Mouse (Mus musculus) left cerebral cortex, adult 2 months (tissue): ENCODE results near the gene 2310033P09Rik. TPM values are rescaled to one million over a fixed set of nuclear protein-coding genes. Genes with fewer than 3 reads are reported as not detected.

Experiments used
- DNase-seq, 2 experiments: peaks; one replicate each; pipeline ENCODE4 v3.0.0; 2021 to 2022; ENCODE audit warnings: low spot score in 2 of 2, mixed read lengths in 1 of 2; ENCODE audit errors: extremely low spot score in 1 of 2
- H3K27ac ChIP-seq: fragments of 200-600 bp; 2 replicates; pipeline ENCODE4 v1.8.1; 2022
- H3K4me3 ChIP-seq: fragments of 200-600 bp; 2 replicates; pipeline ENCODE4 v1.8.1; 2022
- CTCF ChIP-seq: fragments of 200-600 bp; IDR thresholded peaks from 2 replicates; pipeline ENCODE4 v1.8.1; 2022; ENCODE audit warnings: antibody characterized with exemption, mild to moderate bottlenecking, moderate library complexity
- intact Hi-C: fragments of 180-260 bp; cut with DNase I; formaldehyde crosslinking; loops from one replicate; pipeline ENCODE4 v1.15.1; 2025
- total RNA-seq, 2 experiments: library from RNA; stranded (reverse); gene quantifications; 2 replicates each; pipeline ENCODE4 v1.2.3; 2021

Gene 2310033P09Rik
- total RNA-seq, 2 experiments from 2014 or later = 21.0 to 23.6 TPM

DNA sequence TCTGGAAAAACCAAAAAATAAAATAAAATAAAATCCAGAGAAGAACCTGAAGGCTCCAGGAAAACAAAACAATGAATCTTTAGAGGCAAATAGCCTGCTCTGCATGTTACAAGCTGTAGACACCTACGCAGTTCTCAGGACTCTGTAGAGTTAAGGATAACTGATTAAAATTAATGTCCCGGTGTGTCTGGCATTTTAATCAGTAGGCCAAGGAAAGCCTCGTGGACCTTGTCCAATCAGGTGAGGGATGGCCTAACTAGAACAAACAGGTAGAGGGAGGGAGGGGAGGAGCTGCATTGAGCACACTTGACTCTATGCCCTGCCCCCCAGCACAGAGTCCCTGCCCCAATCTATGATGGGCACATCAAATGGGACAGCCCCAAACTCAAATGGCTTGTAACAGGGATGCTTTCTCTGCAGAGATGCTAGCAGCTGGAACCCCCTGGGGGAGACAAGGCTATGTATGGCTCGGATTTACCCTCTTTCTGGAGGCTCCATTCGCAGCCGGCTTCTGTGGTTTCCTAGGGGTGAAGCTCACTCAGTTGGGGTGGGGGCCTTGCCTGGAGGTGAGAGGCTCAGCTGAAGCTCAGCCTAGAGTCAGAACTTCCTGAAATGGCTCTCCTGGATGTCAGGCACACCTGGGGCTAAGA is 33.8 kb upstream of the 2310033P09Rik start:
- Histone ChIP-seq H3K4me3 (no peak overlapping the region), H3K27ac (no peak overlapping the region)
- no peak for DNase-seq
- intact Hi-C loops = no loop called here
- TF ChIP-seq CTCF = no peak

DNA sequence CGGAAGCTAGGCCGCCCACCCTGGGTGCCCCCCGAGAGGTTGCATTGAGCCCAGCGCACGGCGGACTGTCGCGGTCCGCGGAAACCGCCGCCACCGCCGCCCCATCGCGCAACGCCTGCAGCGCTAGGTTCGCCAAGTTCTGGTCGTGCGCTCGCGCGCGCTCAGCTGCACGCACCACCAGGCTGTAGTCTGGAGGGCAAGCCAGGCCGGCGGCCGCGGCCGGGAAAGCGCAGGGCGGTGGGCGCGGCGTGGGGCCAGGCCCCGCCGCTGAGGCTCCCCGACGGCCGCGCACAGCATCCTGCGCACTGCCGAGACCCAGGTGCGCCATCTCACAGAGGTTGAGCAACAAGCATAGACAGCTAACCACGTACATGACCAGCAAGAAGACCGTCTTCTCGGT is 31.6 kb upstream of the 2310033P09Rik start:
- H3K27ac ChIP-seq = no peak overlapping the region
- no peak for DNase-seq
- TF ChIP-seq CTCF = no peak
- no peak overlapping the region for H3K4me3 ChIP-seq
- intact Hi-C loops = no loop called here

DNA sequence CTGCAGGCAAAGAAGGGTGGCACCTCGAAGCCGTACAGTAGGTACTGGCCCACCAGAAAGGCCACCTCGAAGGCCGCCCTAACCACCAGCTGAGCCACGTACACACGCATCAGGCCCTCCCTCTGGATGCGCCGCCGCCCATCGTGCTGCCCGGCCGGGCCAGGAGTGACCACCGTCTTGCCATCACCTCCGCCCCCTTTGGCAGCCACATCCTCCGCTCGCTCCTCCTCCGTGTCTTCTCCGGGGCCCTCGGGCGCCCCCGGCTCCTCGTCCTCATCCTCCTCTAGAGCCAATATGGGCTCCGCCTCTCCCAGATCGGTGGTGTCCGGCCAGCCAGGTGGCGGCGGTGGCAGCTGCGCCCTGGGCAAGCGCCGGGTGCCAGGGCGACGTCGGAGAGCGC is 31.2 kb upstream of the 2310033P09Rik start:
- no peak for TF ChIP-seq CTCF
- H3K4me3 ChIP-seq = no peak overlapping the region
- intact Hi-C loops = no loop called here

DNA sequence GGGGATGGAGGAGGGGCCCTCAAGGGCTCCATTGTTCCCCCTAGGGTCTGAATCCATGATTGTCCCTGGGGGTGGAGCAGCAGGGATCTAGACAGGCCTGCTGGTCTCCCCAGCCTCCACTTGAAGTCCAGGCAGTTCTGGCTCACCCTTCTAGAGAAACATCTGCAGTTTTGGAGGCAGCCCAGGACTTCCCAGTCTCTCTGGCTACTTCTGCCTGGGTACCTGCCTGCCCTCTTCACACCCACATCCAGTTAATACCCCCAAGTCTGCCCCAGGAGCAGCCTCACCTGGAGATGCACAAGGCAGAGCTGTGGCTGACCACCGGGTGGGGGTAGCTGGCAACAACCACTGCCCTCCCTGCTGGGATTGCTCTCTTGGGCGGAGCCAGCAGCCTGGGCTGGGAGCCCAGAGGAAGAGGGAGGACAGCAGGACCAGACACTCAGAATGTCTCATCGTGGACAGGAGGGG is 25.2 kb upstream of the 2310033P09Rik start, which contains the start of gene Gjc2:
Gene Gjc2, minus strand, starts transcription at position 350 of the 468 bp plus-strand sequence.
- Histone ChIP-seq H3K4me3 (peak within 1 kb of the TSS; percentile 22), H3K27ac (peak within 1 kb of the TSS; percentile 65)
- no peak for TF ChIP-seq CTCF
- intact Hi-C loops = loop anchor here (2.0 to 5.0 kb wide), 2 partner anchors 20 to 211 kb away; partner anchors contain the start of gene Iba57
- peak; percentile 28 to 36 for DNase-seq

More for the DNA sequence above, 31.2 kb upstream of the 2310033P09Rik start:
- no peak for DNase-seq
- no peak overlapping the region for H3K27ac ChIP-seq

DNA sequence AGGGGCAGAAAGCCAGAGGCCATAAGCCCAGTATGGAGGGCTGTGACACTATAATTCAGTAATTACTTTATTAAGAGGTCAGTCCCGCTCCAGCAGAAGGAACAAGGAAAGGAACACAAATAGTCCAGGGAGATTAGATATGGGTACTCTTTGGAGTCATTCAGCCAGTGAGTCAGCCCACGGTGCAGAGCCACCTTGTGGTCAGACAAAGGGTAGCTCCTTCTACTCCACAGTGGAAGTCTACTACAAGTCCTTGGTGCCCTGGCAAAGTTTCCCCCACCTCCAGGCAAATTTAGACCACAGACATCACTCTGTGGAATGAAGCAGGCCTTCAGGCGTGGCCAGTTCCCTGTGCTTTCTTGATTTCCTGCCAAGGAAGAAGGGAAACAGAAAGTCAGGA is 24.3 kb upstream of the 2310033P09Rik start:
- Histone ChIP-seq H3K4me3 (no peak overlapping the region), H3K27ac (peak overlapping the region; percentile 3; the same call in 1 of the 2 replicates)
- peak; percentile 46 to 49 for DNase-seq
- intact Hi-C loops = loop anchor here (2.0 to 5.0 kb wide), 3 partner anchors 21 to 212 kb away; partner anchors contain the start of gene Iba57
- TF ChIP-seq CTCF = peak; percentile 87

DNA sequence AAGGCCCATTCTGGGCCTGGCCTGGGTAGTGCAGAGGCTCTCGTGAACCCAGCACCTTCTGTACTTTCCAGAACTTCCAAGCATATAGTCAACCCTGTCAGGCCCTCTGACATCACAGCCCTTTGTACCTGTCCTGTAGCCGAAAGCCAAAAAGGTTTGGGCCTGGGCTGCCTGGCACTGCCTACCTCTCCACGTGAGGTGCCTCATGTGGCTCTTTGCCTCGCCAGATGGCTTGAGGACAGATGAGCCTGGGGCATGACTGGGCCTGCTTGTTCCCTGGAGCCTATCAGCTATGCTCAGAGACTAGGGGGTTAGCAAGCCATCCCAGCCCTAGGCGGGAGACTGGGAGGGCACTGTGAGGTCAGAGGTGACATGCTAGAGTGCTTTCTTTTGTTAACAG is 22.6 kb upstream of the 2310033P09Rik start:
- Histone ChIP-seq H3K27ac (no peak overlapping the region), H3K4me3 (no peak overlapping the region)
- intact Hi-C loops = loop anchor here (2.0 kb wide), 1 partner anchor 87 kb away; no protein-coding TSS in a partner anchor
- DNase-seq = no peak
- TF ChIP-seq CTCF = no peak

DNA sequence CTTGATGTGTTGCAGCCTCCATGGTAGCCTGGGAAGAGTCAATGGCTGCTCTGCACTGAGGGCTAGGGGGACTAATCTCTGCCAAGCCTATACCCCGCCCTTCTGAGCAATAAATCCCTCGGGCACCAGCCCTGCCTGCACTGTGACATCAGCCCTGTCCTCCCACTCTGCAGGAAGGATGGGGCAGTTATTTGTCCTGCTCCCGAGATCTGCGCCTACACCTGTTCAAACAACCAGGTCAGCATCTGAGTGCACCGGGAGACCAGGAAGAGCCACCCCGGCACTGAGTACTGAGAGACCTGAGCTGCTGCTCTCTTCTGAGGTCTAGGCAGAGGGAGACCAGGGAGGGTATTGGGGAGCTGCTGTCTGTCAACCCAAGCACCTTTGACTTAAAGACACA is 20.4 kb upstream of the 2310033P09Rik start:
- intact Hi-C loops = no loop called here
- Histone ChIP-seq H3K27ac (no peak overlapping the region), H3K4me3 (no peak overlapping the region)
- no peak for TF ChIP-seq CTCF
- DNase-seq = no peak

DNA sequence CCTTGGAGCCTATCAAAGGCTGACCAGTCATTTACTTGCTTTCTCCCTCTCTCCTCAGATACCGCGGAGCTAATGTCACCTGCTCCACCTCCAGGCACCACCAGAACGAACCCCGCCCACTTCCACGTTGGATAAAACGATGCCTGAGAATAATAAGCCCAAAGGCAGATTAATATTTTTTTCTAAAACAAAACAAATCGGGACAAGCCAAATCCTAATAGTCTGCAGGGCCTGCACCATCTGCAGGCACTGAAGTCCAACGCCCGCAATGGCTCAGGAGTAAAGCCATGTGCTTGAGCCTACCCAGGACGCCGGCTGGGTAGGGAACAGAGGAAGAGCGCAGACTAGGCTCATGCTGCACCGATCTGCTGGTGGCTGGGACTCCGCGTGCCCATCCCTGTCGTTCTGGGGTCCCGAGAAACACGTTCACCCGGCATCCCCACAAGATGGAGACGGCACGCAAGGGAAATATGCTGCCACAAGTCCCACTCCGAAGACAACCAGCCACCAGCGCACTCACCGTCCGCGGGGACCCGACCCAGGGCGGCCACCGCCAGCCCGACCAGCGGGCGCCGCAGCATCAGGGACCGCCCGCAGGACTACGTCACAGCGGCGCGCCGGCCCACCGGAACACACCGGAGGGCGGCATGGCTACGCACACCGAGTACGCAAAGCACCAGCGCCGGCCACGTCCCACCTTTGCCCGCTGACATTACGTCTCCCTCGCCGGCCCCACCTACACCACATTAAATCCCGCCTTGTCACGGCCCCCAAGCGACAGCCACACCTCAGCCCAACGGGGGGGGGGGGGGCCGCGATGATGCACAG is 16.7 kb upstream of the 2310033P09Rik start:
- intact Hi-C loops = loop anchor here (1.0 kb wide), 1 partner anchor 11 kb away; the partner anchor contains the start of gene Mrpl55
- Histone ChIP-seq H3K27ac (peak overlapping the region; percentile 64), H3K4me3 (peak overlapping the region; percentile 84)
- no peak for TF ChIP-seq CTCF
- DNase-seq = peak; percentile 90 to 92

DNA sequence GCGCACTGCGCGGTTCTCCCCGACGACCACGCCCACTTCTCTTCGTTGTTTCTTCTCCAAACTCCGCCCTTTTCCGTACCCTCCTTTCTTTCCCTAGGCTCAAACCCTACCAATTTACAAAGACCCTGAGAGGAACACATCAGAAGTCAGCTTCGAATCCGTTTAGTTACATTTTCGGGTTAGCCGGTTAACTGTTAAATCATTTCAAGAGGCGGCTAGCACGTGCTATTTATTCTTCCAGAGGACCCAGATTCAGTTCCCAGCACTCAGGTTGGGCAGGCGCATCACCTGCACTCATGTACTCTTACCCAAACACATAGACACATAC is 16.1 kb upstream of the 2310033P09Rik start, which contains the start of gene Guk1:
Gene Guk1, minus strand, starts transcription at position 154 of the 328 bp plus-strand sequence.
- no peak for TF ChIP-seq CTCF
- no peak for DNase-seq
- H3K4me3 ChIP-seq = peak within 1 kb of the TSS; percentile 84
- intact Hi-C loops = no loop called here
- H3K27ac ChIP-seq = peak within 1 kb of the TSS; percentile 71

DNA sequence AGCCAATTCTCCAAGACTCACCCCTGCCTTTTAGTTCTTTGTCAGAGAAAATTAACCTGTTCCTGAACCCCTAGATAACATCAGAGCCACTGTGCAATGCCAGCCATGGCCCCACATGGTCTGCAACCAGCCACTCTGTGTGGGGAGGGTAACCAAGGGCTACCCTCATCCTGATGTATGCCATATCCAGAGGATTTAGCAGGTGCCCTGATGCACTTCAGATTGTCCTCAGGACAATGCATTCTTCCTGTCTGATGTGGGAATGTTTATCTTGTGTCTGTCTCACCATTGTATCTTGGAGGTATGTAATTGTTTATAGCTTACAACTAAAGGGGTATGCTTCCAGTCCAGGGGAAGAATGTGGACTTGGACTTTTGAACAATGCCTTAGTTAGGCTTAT is 11.9 kb upstream of the 2310033P09Rik start:
- TF ChIP-seq CTCF = no peak
- intact Hi-C loops = no loop called here
- no peak overlapping the region for H3K27ac ChIP-seq
- H3K4me3 ChIP-seq = no peak overlapping the region
- DNase-seq = no peak

DNA sequence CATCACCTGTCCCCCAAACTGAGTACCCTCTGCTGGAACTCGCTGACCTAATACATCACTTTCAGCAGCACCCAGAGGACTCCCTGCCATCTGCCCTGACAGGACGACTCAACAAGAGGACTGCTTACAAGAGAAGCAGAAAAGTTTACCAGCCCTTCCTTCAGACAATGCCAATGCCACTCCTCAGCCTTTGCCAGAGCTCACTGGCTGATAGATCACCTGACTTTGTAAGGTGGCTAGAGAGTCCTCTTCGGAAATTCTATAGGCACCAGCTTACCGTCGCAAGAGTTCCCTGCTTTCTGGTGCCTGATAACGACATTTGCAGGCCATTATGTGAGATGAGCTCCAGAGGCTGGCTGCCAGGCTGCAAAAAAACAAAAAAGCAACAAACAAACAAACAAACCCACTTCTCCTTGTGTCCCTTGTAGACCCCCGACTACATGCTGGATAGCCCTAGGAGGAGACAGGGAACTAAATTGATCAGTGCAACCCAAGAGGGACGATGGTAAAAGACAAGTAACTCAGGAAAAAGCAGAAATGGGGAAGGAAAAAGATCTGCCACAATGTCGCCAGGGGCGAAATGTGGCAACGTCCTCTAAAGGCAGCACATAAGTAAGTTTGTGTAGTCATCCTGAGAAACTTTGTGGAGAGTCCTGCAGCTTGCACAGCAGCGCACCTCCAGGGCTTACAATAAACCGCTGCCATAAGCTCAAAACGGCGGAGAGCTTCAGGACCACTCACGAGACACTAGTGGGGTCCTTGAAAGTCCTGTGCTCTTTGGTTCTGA is 6.7 kb upstream of the 2310033P09Rik start:
- TF ChIP-seq CTCF = no peak
- DNase-seq = no peak
- H3K4me3 ChIP-seq = peak overlapping the region; percentile 72
- intact Hi-C loops = loop anchor here (1.0 kb wide), 1 partner anchor 10 kb away; no protein-coding TSS in a partner anchor
- H3K27ac ChIP-seq = no peak overlapping the region; the same call in 1 of the 2 replicates
